Mouse (Mus musculus) CH12.LX (cell line): ENCODE data around the gene Slc45a1. TPM values are rescaled to one million over a fixed set of nuclear protein-coding genes. Genes with fewer than 3 reads are reported as not detected.

Experiments used
- DNase-seq: peaks from one replicate; pipeline ENCODE4 v3.0.0-alpha.2; 2013; ENCODE audit errors: extremely low read depth
- H3K27ac ChIP-seq: 2 replicates; pipeline ENCODE4 v1.5.1; 2012; ENCODE audit warnings: low read depth, mild to moderate bottlenecking, control low read depth, moderate library complexity; ENCODE audit not compliant: insufficient read depth
- H3K27me3 ChIP-seq: replicated peaks from 2 replicates; pipeline ENCODE3; 2012; ENCODE audit warnings: inconsistent platforms
- H3K36me3 ChIP-seq, 2 experiments: replicated peaks in 1 of 2; 2 replicates each; pipeline versions ENCODE3 to v1.6.1; 2012; ENCODE audit warnings: inconsistent platforms in 1 of 2, low read length in 1 of 2, mild to moderate bottlenecking in 1 of 2, mixed read lengths in 1 of 2, moderate library complexity in 1 of 2; ENCODE audit not compliant: control insufficient read depth in 1 of 2, insufficient read depth in 1 of 2
- H3K4me1 ChIP-seq, 2 experiments: 2 replicates each; pipeline ENCODE4 v1.6.1; 2012; ENCODE audit warnings: inconsistent platforms in 1 of 2, moderate library complexity in 1 of 2; ENCODE audit not compliant: insufficient read depth in 2 of 2, control insufficient read depth in 1 of 2
- H3K4me2 ChIP-seq: 2 replicates; pipeline ENCODE4 v1.6.1; 2012; ENCODE audit warnings: low read depth, mild to moderate bottlenecking, control low read depth; ENCODE audit not compliant: poor library complexity, insufficient read depth, severe bottlenecking
- H3K4me3 ChIP-seq, 3 experiments: fragments of 150-350 bp in 1 of 3; sonication (generic) in 1 of 3; replicated peaks in 1 of 3; 2 replicates each; pipeline versions ENCODE3 to v1.5.1; 2011 to 2012; ENCODE audit warnings: low read depth in 2 of 3, low read length in 2 of 3, mild to moderate bottlenecking in 2 of 3, moderate library complexity in 2 of 3, control low read depth in 1 of 3, improper control_type of control experiment in 1 of 3, inconsistent platforms in 1 of 3, mixed read lengths in 1 of 3; ENCODE audit not compliant: poor library complexity in 1 of 3
- H3K79me2 ChIP-seq: replicated peaks from 2 replicates; pipeline ENCODE4 v1.6.1; 2012; ENCODE audit warnings: mild to moderate bottlenecking, moderate library complexity; ENCODE audit not compliant: control insufficient read depth, poor library complexity, insufficient read depth, severe bottlenecking; ENCODE audit errors: extremely low read depth
- H3K9ac ChIP-seq: 2 replicates; pipeline ENCODE4 v1.6.1; 2012; ENCODE audit warnings: low read depth, mild to moderate bottlenecking, control low read depth, moderate library complexity; ENCODE audit not compliant: insufficient read depth
- H3K9me3 ChIP-seq: replicated peaks from 2 replicates; pipeline ENCODE3; 2012; ENCODE audit warnings: low read length, inconsistent platforms, mixed read lengths
- BHLHE40 ChIP-seq: IDR thresholded peaks from 2 replicates; pipeline ENCODE4 v1.6.1; 2011; ENCODE audit warnings: mild to moderate bottlenecking, low read depth, low read length, improper control_type of control experiment
- CTCF ChIP-seq, 2 experiments: IDR thresholded peaks in 1 of 2; conservative IDR thresholded peaks in 1 of 2; 2 replicates each; pipeline ENCODE4 v1.5.1; 2011 to 2012; ENCODE audit warnings: low read depth in 2 of 2, low read length in 2 of 2, improper control_type of control experiment in 1 of 2, inconsistent platforms in 1 of 2, mild to moderate bottlenecking in 1 of 2, moderate library complexity in 1 of 2
- ELF1 ChIP-seq: IDR thresholded peaks from 2 replicates; pipeline ENCODE4 v1.6.1; 2014; ENCODE audit warnings: low read depth, mild to moderate bottlenecking, inconsistent platforms, low read length, improper control_type of control experiment
- IRF4 ChIP-seq: IDR thresholded peaks from 2 replicates; pipeline ENCODE4 v1.6.1; 2014; ENCODE audit warnings: low read depth, mild to moderate bottlenecking, inconsistent platforms, low read length, improper control_type of control experiment
- JUN ChIP-seq: IDR thresholded peaks from 2 replicates; pipeline ENCODE4 v1.6.1; 2011; ENCODE audit warnings: low read depth, mild to moderate bottlenecking, low read length, improper control_type of control experiment, moderate library complexity; ENCODE audit not compliant: insufficient read depth
- JUND ChIP-seq: conservative IDR thresholded peaks from 2 replicates; pipeline ENCODE4 v1.6.1; 2011; ENCODE audit warnings: low read depth, low read length, improper control_type of control experiment
- MAFK ChIP-seq: IDR thresholded peaks from 2 replicates; pipeline ENCODE4 v1.6.1; 2011; ENCODE audit warnings: low read length, improper control_type of control experiment; ENCODE audit not compliant: insufficient replicate concordance
- MXI1 ChIP-seq: IDR thresholded peaks from 2 replicates; pipeline ENCODE4 v1.6.1; 2011; ENCODE audit warnings: mild to moderate bottlenecking, low read depth, low read length, improper control_type of control experiment
- RCOR1 ChIP-seq: conservative IDR thresholded peaks from 2 replicates; pipeline ENCODE4 v1.6.1; 2012; ENCODE audit warnings: low read depth, mild to moderate bottlenecking, inconsistent platforms, low read length, improper control_type of control experiment
- SMC3 ChIP-seq: IDR thresholded peaks from 2 replicates; pipeline ENCODE4 v1.6.1; 2011; ENCODE audit warnings: low read depth, low read length, improper control_type of control experiment
- TCF12 ChIP-seq: IDR thresholded peaks from 2 replicates; pipeline ENCODE4 v1.6.1; 2014; ENCODE audit warnings: low read depth, mild to moderate bottlenecking, inconsistent platforms, low read length, improper control_type of control experiment
- UBTF ChIP-seq: IDR thresholded peaks from 2 replicates; pipeline ENCODE4 v1.6.1; 2012; ENCODE audit warnings: low read depth, mild to moderate bottlenecking, inconsistent platforms, low read length, improper control_type of control experiment, moderate library complexity
- USF1 ChIP-seq: IDR thresholded peaks from 2 replicates; pipeline ENCODE4 v1.6.1; 2014; ENCODE audit warnings: low read depth, mild to moderate bottlenecking, inconsistent platforms, low read length, improper control_type of control experiment
- ZNF384 ChIP-seq: IDR thresholded peaks from 2 replicates; pipeline ENCODE4 v1.6.1; 2012; ENCODE audit warnings: low read depth, low read length, improper control_type of control experiment, inconsistent platforms
- dilution Hi-C: fragments of 300-500 bp; cut with MboI; formaldehyde crosslinking; loops from 2 replicates; pipeline ENCODE4 v1.14.3; 2020; ENCODE audit warnings: low sequenced_read_pairs; ENCODE audit not compliant: extremely low pct_unique_long_range_greater_than_20kb, extremely low pct_ligation_motif_present
- in situ Hi-C: fragments of 300-500 bp; cut with MboI; formaldehyde crosslinking; loops from 3 replicates; pipeline ENCODE4 v1.14.3; 2019; ENCODE audit warnings: low sequenced_read_pairs, low pct_ligation_motif_present, low pct_unique_long_range_greater_than_20kb, mixed read lengths
- polyA plus RNA-seq: library from polyadenylated mRNA; unstranded; fragments of >175 nt; gene quantifications from 2 replicates; pipeline ENCODE4 v1.2.1, GENCODE M21; 2012; ENCODE audit warnings: low read depth; ENCODE audit not compliant: insufficient read length
- total RNA-seq, 2 experiments: library from RNA; depleted of rRNA; stranded (reverse); fragments of 300-350 nt in 1 of 2; fragments of >200 nt in 1 of 2; gene quantifications; 2 replicates each; pipeline ENCODE4 v1.2.3; 2012 to 2014

Gene Slc45a1
- total and polyA plus RNA-seq, 3 experiments: not detected

DNA sequence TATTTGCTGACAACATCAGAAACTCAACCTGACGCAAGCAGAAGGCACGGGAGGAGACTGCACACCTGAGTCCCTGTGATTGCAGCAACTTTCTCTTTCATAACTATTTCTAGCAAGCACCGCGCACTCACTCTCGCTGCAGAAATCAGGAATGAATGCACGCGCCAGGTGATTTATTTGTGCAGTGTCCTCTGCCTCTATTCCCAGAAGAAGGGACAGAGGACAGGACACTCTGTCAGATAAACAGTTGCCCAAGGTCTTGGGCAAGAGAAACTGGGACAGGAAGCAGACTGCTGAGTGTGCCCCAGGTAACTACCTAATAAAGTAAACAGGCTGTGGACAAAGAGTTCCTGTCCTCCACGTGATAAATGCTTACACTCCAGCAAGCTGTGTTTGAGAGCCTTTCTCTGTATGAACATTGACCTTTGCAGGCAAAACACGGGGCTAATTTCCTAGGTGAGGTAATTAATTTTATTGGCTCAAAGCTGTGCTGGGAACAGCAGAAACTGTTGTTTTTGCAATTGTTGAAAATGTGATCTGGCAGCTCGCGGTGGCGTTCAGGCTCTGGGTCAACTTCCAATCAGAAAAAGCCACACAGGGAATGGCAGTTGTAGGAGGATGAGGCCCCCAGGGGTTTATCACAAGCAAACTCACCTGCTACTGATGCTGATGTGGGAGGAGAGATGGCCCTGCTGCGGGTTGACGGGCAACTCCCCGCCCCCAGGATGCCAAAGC lies 33.2 kb upstream of the Slc45a1 start:
- Histone ChIP-seq H3K27ac (no peak overlapping the region), H3K4me3 (no peak overlapping the region), H3K4me2 (peak overlapping the region; percentile 34)

DNA sequence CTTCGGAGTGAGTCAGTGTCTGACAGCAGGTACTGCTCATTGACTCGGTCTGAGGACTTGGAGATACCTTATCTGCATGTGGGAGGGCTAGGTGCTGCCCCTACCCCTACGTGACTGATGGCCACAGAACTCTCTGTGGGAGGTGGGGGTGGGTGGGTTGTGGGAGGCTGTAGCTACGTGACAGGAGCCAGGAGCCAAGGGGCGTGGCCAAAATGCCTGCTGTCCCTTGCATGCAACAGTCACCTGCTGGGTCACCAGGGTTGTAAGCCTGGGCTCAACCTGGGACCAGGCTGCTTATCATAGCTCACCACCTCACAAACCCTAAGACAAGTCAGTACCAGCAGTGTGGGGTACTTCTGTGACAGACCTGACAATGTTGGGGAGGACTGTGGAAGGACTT lies 28.4 kb upstream of the Slc45a1 start:
- TF ChIP-seq USF1 (no peak), RCOR1 (no peak), ELF1 (no peak), JUND (no peak), CTCF (conservative IDR thresholded peaks at IDR 0.05 in 1 of 2, IDR thresholded peaks at IDR 0.05 in 1 of 2; ENCODE audit: low read depth in 2 of 2, low read length in 2 of 2) (no peak), ZNF384 (no peak), JUN (no peak), UBTF (no peak), MAFK (no peak), IRF4 (no peak), SMC3 (no peak), MXI1 (no peak)

More for the DNA sequence above, 33.2 kb upstream of the Slc45a1 start:
- peaks cover 12% of the 10 kb centered on the region for H3K9me3 ChIP-seq
- no peaks in the 10 kb centered on the region for H3K79me2 ChIP-seq
- H3K4me1 ChIP-seq: peaks cover 6 to 10% of the 10 kb centered on the region in 2 experiments; a peak in 3 of 4 replicates
- no peak for DNase-seq
- dilution Hi-C loops (no loop called here), in situ Hi-C loops (no loop called here)
- no peaks in the 10 kb centered on the region for H3K36me3 ChIP-seq
- no peak overlapping the region for H3K9ac ChIP-seq
- TF ChIP-seq BHLHE40 (peak; percentile 42; the same call in 1 of the 2 replicates), TCF12 (no peak)
- TF ChIP-seq, all 38 proteins: peak for 1
- H3K27me3 ChIP-seq: peaks cover 2% of the 10 kb centered on the region

More for the DNA sequence above, 28.4 kb upstream of the Slc45a1 start:
- no peak overlapping the region for H3K4me3 ChIP-seq
- H3K27ac ChIP-seq: no peak overlapping the region
- H3K36me3 ChIP-seq: no peaks in the 10 kb centered on the region
- H3K27me3 ChIP-seq: peaks cover 2% of the 10 kb centered on the region
- H3K9ac ChIP-seq: no peak overlapping the region
- peaks cover 0 to 8% of the 10 kb centered on the region in 2 experiments; a peak in 2 of 4 replicates for H3K4me1 ChIP-seq
- dilution Hi-C loops: no loop called here
- in situ Hi-C loops: no loop called here
- no peaks in the 10 kb centered on the region for H3K79me2 ChIP-seq
- H3K9me3 ChIP-seq: peaks cover 15% of the 10 kb centered on the region
- H3K4me2 ChIP-seq: no peak overlapping the region
- no peak for DNase-seq
